Mouse (Mus musculus) spleen, adult 2 months (tissue): ENCODE results near the gene Mta1. TPM values are rescaled to one million over a fixed set of nuclear protein-coding genes. Genes with fewer than 3 reads are reported as not detected.

Experiments
- DNase-seq, 2 experiments: peaks; one replicate each; pipeline versions ENCODE4 v3.0.0 to v3.0.0-alpha.2; 2012 to 2021; ENCODE audit warnings: low spot score in 2 of 2, low read depth in 1 of 2
- H3K27ac ChIP-seq: fragments of 200-500 bp; 2 replicates; pipeline ENCODE4 v1.5.1; 2012; ENCODE audit warnings: low read length, inconsistent platforms; ENCODE audit not compliant: insufficient read depth
- H3K27me3 ChIP-seq: fragments of 200-500 bp; 2 replicates; pipeline ENCODE4 v1.6.1; 2012; ENCODE audit warnings: mild to moderate bottlenecking, moderate library complexity, low read length, inconsistent platforms; ENCODE audit not compliant: control insufficient read depth, insufficient read depth
- H3K36me3 ChIP-seq: fragments of 200-500 bp; 2 replicates; pipeline ENCODE4 v1.6.1; 2012; ENCODE audit warnings: mild to moderate bottlenecking, low read length, inconsistent platforms; ENCODE audit not compliant: control insufficient read depth, insufficient read depth
- H3K4me1 ChIP-seq: fragments of 200-500 bp; 2 replicates; pipeline ENCODE4 v1.6.1; 2011; ENCODE audit warnings: inconsistent platforms; ENCODE audit not compliant: control insufficient read depth, insufficient read depth, insufficient read length
- H3K4me3 ChIP-seq: fragments of 200-500 bp; 2 replicates; pipeline ENCODE4 v1.5.1; 2011; ENCODE audit warnings: mild to moderate bottlenecking, inconsistent platforms; ENCODE audit not compliant: insufficient read depth, insufficient read length; ENCODE audit errors: extremely low read depth
- CTCF ChIP-seq: fragments of 200-500 bp; IDR thresholded peaks from 2 replicates; pipeline ENCODE4 v1.5.1; 2011; ENCODE audit warnings: mild to moderate bottlenecking, inconsistent platforms; ENCODE audit not compliant: insufficient read depth, insufficient read length, insufficient replicate concordance; ENCODE audit errors: extremely low read depth
- POLR2A ChIP-seq: fragments of 200-500 bp; IDR thresholded peaks from 2 replicates; pipeline ENCODE4 v1.6.1; 2011; ENCODE audit warnings: low read depth, low read length, inconsistent platforms
- WGBS: fragments of 180-500 bp; shearing (Covaris S2); methylation state at CpG from one replicate; pipeline ENCODE4 v1.1.7; 2018; 5-methylcytosine and 5-hydroxymethylcytosine counted together
- polyA plus RNA-seq: library from polyadenylated mRNA; depleted of rRNA; stranded (reverse); fragments of >200 nt; gene quantifications from 2 replicates; pipeline ENCODE4 v1.2.3, GENCODE M21; 2012

The Mta1 gene
- polyA plus RNA-seq, 1 experiment: 55.6 TPM

DNA sequence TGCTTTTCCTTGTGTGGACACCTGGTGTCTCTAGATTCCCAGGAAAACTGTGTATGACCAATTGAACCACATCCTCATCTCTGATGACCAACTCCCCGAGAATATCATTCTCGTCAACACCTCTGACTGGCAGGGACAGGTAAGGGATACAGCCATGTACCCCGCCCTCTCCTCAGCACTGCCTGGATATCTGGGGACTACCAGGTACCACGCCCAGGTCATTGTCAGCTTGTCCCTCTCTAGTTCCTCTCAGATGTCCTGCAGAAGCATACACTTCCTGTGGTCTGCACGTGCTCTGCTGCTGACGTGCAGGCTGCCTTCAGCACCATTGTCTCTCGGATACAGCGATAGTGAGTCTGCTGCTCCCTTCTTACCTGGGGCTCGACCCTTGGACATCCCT lies 36.5 kb upstream of the Mta1 start:
- Histone ChIP-seq H3K27me3 (no peaks in the 10 kb centered on the region), H3K4me1 (no peaks in the 10 kb centered on the region), H3K36me3 (peaks cover 5% of the 10 kb centered on the region), H3K4me3 (no peak overlapping the region), H3K27ac (no peak overlapping the region)
- no peak for DNase-seq
- 87% methylated on average over 9 of the region's 9 CpGs for WGBS
- TF ChIP-seq CTCF: no peak
- no peak for TF ChIP-seq POLR2A

DNA sequence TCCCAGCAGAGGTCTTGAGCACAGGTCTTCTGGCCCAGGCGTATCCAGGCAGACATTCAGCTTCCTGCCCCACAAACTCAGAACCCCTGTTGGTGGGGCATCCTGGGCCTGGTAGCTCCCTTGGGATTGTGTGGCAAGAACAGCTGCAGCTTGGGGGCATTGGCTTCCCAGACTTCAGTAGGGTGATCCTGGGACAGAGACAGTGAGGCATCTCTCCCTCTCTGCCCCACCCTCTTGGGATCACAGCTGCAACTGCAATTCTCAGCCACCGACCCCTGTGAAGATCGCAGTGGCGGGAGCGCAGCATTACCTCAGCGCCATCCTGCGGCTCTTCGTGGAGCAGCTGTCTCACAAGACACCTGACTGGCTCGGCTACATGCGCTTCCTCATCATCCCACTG lies 35.9 kb upstream of the Mta1 start:
- Histone ChIP-seq H3K4me1 (no peaks in the 10 kb centered on the region), H3K36me3 (peaks cover 5% of the 10 kb centered on the region), H3K4me3 (no peak overlapping the region), H3K27ac (no peak overlapping the region), H3K27me3 (no peaks in the 10 kb centered on the region)
- no peak for DNase-seq
- TF ChIP-seq CTCF: no peak
- no peak for TF ChIP-seq POLR2A
- 65% methylated on average over 10 of the region's 10 CpGs for whole genome bisulfite sequencing

DNA sequence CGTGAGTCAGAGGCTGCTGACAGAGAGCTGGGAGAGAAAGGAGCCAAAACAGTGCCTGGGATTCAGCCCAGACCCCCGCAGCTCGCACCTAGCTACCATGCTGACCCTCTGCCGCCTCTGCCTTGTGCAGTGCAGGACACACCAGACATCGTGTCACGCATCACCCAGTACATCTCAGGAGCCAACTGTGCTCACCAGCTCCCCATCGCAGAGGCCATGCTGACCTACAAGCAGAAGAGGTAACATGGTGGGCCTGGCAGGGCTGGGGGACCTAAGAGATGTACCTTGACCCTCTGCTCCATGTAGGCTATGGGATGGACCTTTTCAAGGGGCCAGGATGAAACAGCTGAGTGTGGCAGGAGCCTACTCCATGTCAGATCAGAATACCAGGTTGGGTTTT lies 34.4 kb upstream of the Mta1 start:
- peaks cover 5% of the 10 kb centered on the region for H3K36me3 ChIP-seq
- 94% methylated on average over 7 of the region's 7 CpGs for whole genome bisulfite sequencing
- TF ChIP-seq POLR2A (no peak), CTCF (no peak)

DNA sequence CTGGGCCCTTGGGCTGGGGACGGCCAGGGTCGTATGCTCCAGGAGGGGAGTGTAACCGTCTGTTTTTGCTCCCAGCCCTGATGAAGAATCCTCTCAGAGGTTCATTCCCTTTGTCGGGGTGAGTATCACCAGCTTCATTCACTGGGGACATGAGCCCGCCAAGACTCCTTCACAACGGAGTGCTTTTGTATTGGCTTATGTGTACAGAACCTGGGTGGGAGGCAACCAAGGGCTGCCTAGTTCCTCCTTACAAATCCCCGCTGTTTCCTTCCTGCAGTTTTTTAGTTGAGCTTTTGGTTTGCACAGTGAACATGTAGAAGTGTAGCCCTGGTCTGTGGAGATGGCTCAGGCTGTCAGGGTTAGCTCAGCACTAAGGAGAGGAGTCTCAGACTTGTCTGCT lies 30.1 kb upstream of the Mta1 start:
- TF ChIP-seq POLR2A (no peak), CTCF (no peak)
- no peaks in the 10 kb centered on the region for H3K27me3 ChIP-seq
- H3K4me3 ChIP-seq: no peak overlapping the region
- no peak overlapping the region for H3K27ac ChIP-seq
- DNase-seq: no peak
- no peaks in the 10 kb centered on the region for H3K4me1 ChIP-seq
- peaks cover 3% of the 10 kb centered on the region; the same call in 1 of the 2 replicates for H3K36me3 ChIP-seq
- WGBS: 52% methylated on average over 7 of the region's 7 CpGs

More for the DNA sequence above, 34.4 kb upstream of the Mta1 start:
- no peak overlapping the region for H3K27ac ChIP-seq
- DNase-seq: no peak
- no peak overlapping the region for H3K4me3 ChIP-seq
- H3K27me3 ChIP-seq: no peaks in the 10 kb centered on the region
- no peaks in the 10 kb centered on the region for H3K4me1 ChIP-seq

DNA sequence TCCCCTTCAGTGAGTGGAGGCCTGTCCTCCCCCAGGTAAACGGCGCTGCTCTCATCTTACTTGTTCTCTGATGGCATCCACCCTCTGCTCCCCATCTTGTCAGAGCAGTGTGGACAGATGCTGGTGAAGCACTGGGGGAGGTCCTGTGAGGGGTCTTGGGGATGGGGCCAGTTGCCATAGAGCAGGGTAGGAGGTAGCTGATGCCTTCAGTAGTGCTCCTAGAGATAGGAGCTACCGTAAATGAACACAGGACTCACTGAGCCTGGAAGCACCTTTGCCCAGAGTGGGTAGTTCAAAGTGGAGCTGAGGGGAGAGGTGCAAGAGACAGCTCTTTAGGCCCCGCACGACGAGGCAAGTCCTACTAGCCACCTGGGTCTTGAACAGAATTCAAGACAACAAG lies 28.7 kb upstream of the Mta1 start:
- no peak for DNase-seq
- no peak overlapping the region for H3K4me3 ChIP-seq
- no peaks in the 10 kb centered on the region for H3K27me3 ChIP-seq
- WGBS: 97% methylated on average over 6 of the region's 6 CpGs
- H3K4me1 ChIP-seq: peaks cover 3% of the 10 kb centered on the region; the same call in 1 of the 2 replicates
- peaks cover 2% of the 10 kb centered on the region; the same call in 1 of the 2 replicates for H3K36me3 ChIP-seq
- H3K27ac ChIP-seq: no peak overlapping the region
- TF ChIP-seq POLR2A (no peak), CTCF (no peak)

DNA sequence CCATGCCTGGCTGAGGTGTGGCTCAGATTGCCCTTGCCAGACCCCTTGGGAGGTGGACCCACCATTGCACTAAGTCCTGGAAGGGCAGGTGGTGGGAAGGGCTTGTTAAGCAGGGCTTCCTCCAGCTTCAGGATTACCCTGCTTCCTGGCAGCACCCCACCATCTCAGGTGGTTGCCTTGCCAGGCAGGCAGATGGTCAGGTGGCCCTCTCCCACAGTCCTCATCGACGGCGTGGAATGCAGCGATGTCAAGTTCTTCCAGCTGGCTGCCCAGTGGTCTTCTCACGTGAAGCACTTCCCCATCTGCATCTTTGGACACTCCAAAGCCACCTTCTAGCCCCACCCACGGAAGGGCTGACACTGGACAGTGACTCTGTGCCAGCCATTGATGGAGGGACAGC lies 26.8 kb upstream of the Mta1 start:
- no peak overlapping the region for H3K27ac ChIP-seq

DNA sequence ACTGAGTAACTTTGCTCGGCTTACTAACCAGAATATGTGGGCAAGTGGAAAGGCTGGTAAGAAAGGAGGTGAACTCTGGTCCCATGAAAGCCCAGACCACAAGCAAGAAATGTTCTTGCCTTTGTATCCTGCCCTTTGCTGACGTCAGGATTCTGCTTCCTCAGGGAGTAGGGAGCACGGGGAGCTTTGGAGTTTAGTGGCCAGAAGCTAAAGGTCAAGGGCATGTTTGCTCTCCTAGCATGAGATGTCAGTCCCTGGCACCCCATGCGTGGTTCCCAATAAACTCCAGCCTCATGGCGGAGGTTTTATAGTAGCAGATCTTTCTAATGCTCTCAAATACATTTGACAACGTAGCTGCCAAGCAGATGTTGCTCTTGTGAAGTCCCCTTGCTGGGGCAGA lies 26.3 kb upstream of the Mta1 start:
- H3K36me3 ChIP-seq: peaks cover 2% of the 10 kb centered on the region; the same call in 1 of the 2 replicates
- no peak overlapping the region for H3K4me3 ChIP-seq
- TF ChIP-seq POLR2A (no peak), CTCF (no peak)
- no peak overlapping the region for H3K27ac ChIP-seq
- H3K27me3 ChIP-seq: no peaks in the 10 kb centered on the region
- peaks cover 5% of the 10 kb centered on the region; the same call in 1 of the 2 replicates for H3K4me1 ChIP-seq
- WGBS: 86% methylated on average over 6 of the region's 6 CpGs
- DNase-seq: no peak

More for the DNA sequence above, 26.8 kb upstream of the Mta1 start:
- TF ChIP-seq CTCF (no peak), POLR2A (no peak)
- Histone ChIP-seq H3K4me1 (peaks cover 5% of the 10 kb centered on the region; the same call in 1 of the 2 replicates), H3K4me3 (no peak overlapping the region), H3K27me3 (no peaks in the 10 kb centered on the region), H3K36me3 (peaks cover 2% of the 10 kb centered on the region; the same call in 1 of the 2 replicates)
- DNase-seq: no peak
- 94% methylated on average over 6 of the region's 6 CpGs for WGBS
